Mouse (Mus musculus) lung, embryonic 14.5 days (tissue): ENCODE results near the gene Nrf1. TPM values are rescaled to one million over a fixed set of nuclear protein-coding genes. Genes with fewer than 3 reads are reported as not detected.

ENCODE experiments used
- ATAC-seq: fragments of 200-750 bp; cut with Nextera tagmentation; 2 replicates; pipeline ENCODE4 v1.8.0; 2017; ENCODE audit warnings: mild to moderate bottlenecking, moderate TSS enrichment, moderate library complexity; ENCODE audit not compliant: insufficient read depth
- DNase-seq: peaks from one replicate; pipeline ENCODE4 v3.0.0-alpha.2; 2015
- H3K27ac ChIP-seq: fragments of 300-500 bp; sonication (generic); 2 replicates; pipeline ENCODE4 v1.5.1; 2014; ENCODE audit warnings: low read depth, mild to moderate bottlenecking, moderate library complexity
- H3K27me3 ChIP-seq: fragments of 300-500 bp; sonication (generic); 2 replicates; pipeline ENCODE4 v1.6.1; 2014; ENCODE audit warnings: low read length, control low read depth; ENCODE audit not compliant: insufficient read depth
- H3K36me3 ChIP-seq: fragments of 300-500 bp; sonication (generic); 2 replicates; pipeline ENCODE4 v1.6.1; 2014; ENCODE audit warnings: control low read depth; ENCODE audit not compliant: insufficient read depth
- H3K4me1 ChIP-seq: fragments of 300-500 bp; sonication (generic); 2 replicates; pipeline ENCODE4 v1.6.1; 2014; ENCODE audit warnings: antibody characterized with exemption, control low read depth; ENCODE audit not compliant: insufficient read depth
- H3K4me2 ChIP-seq: fragments of 300-500 bp; sonication (generic); 2 replicates; pipeline ENCODE4 v1.6.1; 2014; ENCODE audit warnings: mild to moderate bottlenecking
- H3K4me3 ChIP-seq: fragments of 300-500 bp; sonication (generic); 2 replicates; pipeline ENCODE4 v1.5.1; 2014; ENCODE audit warnings: low read depth, low read length
- H3K9ac ChIP-seq: fragments of 300-500 bp; sonication (generic); 2 replicates; pipeline ENCODE4 v1.6.1; 2014
- H3K9me3 ChIP-seq: fragments of 300-500 bp; sonication (generic); 2 replicates; pipeline ENCODE4 v1.6.1; 2016; ENCODE audit warnings: low read depth, low read length, control low read depth
- CTCF ChIP-seq: IDR thresholded peaks from 2 replicates; pipeline ENCODE4 v1.5.1; 2016; ENCODE audit warnings: antibody characterized with exemption, low read depth
- WGBS: fragments of 180-500 bp; shearing (Covaris S2); extraction: QIAGEN DNeasy Blood & Tissue Kit; methylation state at CpG from one replicate; pipeline ENCODE4 v1.1.7; 2014; 5-methylcytosine and 5-hydroxymethylcytosine counted together
- polyA plus RNA-seq: library from polyadenylated mRNA; unstranded; fragments of >200 nt; fragmentation: Nextera tagmentation; extraction: Ambion mirVana; gene quantifications from 2 replicates; pipeline ENCODE4 v1.2.1, GENCODE M21; 2014

The Nrf1 gene
- polyA plus RNA-seq, 1 experiment from 2014 or later, result 78.0 TPM

DNA sequence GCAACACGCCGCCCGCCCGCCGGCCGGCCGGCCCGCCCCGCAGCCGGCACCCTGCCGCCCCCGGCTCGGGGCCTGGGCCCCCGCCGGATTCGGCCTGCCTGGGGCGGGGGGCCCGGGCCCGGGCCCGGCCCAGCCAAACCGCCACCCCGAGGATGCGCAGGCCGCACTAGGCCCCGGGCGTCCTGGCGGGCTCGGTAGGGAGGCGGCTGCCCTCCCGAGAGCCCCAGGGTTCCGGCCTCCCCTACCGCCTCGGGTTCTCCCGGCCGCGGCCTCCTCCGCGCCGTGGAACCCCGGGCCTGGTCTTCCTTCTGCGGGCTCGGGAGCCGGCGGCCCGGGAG is 344 bp downstream of the Nrf1 start:
- ATAC-seq (peak; percentile 88; the same call in 1 of the 2 replicates), DNase-seq (no peak)
- Histone ChIP-seq H3K36me3 (peaks cover 7% of the 10 kb centered on the region; the same call in 1 of the 2 replicates), H3K9ac (peak overlapping the region; percentile 99), H3K4me1 (no peaks in the 10 kb centered on the region; the same call in none of the 2 replicates), H3K9me3 (no peaks in the 10 kb centered on the region), H3K4me2 (peak overlapping the region; percentile 83), H3K27me3 (no peaks in the 10 kb centered on the region), H3K27ac (peak overlapping the region; percentile 99), H3K4me3 (peak overlapping the region; percentile 97)
- 1% methylated on average over 32 of the region's 45 CpGs for WGBS
- TF ChIP-seq CTCF, result no peak

DNA sequence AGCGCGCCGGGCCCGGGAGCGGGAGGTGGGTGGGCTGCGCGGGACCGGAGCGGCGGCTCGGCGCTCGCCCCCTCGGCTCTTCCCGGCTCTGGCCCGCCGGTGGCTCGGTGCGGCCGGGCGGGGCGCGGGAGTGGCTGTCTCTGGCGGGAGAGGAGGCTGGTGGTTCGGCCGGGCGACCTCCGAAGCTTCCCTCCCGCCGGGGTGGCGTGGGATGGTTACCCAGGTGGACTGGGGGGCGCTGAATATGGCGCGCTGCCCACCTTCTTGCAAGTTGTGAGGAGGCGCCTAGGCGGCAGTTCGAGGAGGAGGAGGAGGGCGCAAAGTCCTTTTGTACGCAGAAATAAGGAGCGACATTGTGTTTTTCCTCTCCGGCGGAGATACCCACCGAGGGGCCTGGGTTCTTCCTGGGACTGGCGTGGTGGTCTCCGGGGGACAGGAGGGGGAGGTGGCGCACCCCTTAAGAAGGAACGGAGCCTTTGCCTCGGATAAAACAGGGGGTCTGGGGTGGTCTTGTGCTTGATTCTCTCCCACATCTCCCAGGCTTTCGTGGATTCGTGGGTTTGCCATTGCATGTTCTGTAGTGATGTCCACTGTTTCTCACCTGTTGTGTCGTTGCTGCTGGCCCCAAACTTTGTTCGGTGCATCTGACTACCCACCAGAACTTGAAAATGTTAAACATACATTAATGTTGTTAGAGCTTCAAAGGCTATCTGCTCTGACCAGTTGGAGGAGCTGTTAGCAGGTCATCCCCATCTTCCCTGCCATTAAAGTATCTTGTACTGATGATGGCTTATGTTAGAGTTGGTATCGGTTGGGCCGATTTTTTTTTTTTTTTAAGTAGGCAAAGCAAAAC is 939 bp downstream of the Nrf1 start:
- TF ChIP-seq CTCF, result peak; percentile 18
- under 1% methylated on average over 51 of the region's 54 CpGs for WGBS
- H3K36me3 ChIP-seq, result peaks cover 7% of the 10 kb centered on the region; the same call in 1 of the 2 replicates
- H3K9ac ChIP-seq, result peak overlapping the region; percentile 99
- peak overlapping the region; percentile 83 for H3K4me2 ChIP-seq
- ATAC-seq, result peak; percentile 65
- H3K27ac ChIP-seq, result peak overlapping the region; percentile 99
- DNase-seq, result peak; percentile 67
- no peaks in the 10 kb centered on the region; the same call in none of the 2 replicates for H3K4me1 ChIP-seq
- H3K4me3 ChIP-seq, result peak overlapping the region; percentile 97
- no peaks in the 10 kb centered on the region for H3K9me3 ChIP-seq
- no peaks in the 10 kb centered on the region for H3K27me3 ChIP-seq

DNA sequence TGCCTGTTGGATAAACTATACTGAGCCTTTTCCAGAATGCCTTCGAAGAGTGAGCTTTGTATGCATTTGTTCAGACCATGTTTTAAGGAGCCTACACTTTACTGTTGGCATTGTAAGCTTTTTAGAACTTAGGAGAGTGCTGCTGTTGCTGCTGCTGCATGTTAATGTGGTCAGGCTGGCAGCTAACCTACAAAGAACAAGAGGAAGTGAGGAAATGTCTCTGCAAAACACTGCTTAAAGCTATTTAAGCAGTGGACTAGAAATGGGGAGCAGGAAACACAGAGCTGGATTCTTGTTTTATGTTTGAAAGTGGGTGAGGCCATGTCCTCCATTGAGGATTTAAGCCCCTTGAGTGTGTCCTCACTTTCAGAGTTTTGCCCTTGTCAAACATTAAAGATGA is 5.3 kb downstream of the Nrf1 start:
- WGBS, result 90% methylated on average over 1 of the region's 1 CpGs
- Histone ChIP-seq H3K27me3 (no peaks in the 10 kb centered on the region), H3K27ac (no peak overlapping the region), H3K36me3 (peaks cover 9% of the 10 kb centered on the region; the same call in 1 of the 2 replicates), H3K4me3 (no peak overlapping the region), H3K4me2 (no peak overlapping the region), H3K4me1 (no peaks in the 10 kb centered on the region; the same call in 1 of the 2 replicates), H3K9ac (no peak overlapping the region), H3K9me3 (no peaks in the 10 kb centered on the region)
- no peak for DNase-seq
- TF ChIP-seq CTCF, result no peak
- ATAC-seq, result no peak

DNA sequence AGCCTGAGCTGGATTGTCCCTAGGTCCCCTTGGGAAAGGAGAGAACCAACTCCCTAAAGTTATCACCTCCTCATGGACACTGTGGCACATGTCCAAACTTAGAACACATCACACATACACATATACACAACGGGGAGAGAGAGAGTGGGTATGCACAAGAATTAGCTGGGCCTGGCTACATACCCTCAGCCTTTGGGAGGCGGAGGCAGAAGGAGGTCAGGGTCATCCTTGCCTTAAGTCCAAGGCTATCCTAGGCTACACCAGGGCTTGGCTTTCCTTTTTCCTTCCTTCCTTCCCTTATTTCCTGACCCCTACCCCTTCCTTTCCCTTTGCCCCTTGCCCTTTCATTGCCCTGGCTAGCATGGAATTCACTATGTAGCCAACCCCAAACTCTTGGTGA is 14.8 kb downstream of the Nrf1 start:
- H3K36me3 ChIP-seq, result no peaks in the 10 kb centered on the region; the same call in 1 of the 2 replicates
- H3K27me3 ChIP-seq, result no peaks in the 10 kb centered on the region
- H3K4me1 ChIP-seq, result no peaks in the 10 kb centered on the region
- no peak overlapping the region for H3K4me2 ChIP-seq
- DNase-seq, result no peak
- ATAC-seq, result no peak
- H3K27ac ChIP-seq, result no peak overlapping the region
- no peaks in the 10 kb centered on the region for H3K9me3 ChIP-seq
- H3K9ac ChIP-seq, result no peak overlapping the region
- no peak overlapping the region for H3K4me3 ChIP-seq
- no peak for TF ChIP-seq CTCF
- WGBS, result 89% methylated on average over 2 of the region's 2 CpGs

DNA sequence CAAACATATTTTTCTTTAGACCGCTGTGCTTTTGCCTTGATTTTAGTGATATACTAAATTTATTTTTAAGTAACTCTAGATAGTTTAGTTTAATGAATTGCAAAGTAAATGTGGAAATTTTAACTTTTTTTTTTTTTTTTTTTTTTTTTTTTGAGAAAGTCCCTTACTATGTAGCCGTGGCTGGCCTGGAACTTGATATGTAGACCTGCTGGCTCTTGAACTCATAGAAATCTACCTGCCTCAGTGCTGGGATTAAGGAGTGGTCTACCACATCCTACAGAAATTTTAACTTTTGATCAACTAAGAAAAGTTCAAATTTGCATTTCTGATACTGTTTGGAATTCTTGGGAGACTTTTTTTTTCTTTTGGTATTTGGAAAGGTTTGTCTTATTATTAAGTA is 17.6 kb downstream of the Nrf1 start:
- H3K4me1 ChIP-seq, result no peaks in the 10 kb centered on the region
- no peak overlapping the region for H3K4me2 ChIP-seq
- H3K9ac ChIP-seq, result no peak overlapping the region
- H3K9me3 ChIP-seq, result no peaks in the 10 kb centered on the region
- no peak overlapping the region for H3K4me3 ChIP-seq
- ATAC-seq (no peak), DNase-seq (no peak)
- no peaks in the 10 kb centered on the region for H3K27me3 ChIP-seq
- WGBS, result 89% methylated on average over 2 of the region's 2 CpGs
- H3K36me3 ChIP-seq, result no peaks in the 10 kb centered on the region
- no peak for TF ChIP-seq CTCF
- H3K27ac ChIP-seq, result no peak overlapping the region

DNA sequence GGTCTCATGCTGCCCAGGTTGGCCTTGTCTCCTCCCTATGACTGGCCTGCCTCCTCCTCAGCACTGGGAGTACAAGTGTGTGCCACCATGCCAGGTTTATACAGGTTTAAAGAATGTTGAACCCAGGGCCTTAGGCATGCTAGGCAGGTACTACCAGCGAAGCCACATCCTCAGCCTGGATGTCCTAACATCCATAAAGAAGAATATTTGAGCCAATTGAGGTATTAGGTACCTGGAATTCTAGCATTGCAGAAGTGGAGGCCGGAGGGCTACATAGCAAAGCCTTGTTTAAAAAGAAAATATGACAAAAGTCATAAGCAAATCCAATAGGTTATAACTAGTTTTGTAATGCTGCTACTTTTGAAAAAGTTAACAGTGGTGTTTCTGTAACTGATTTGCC is 19.0 kb downstream of the Nrf1 start:
- H3K9ac ChIP-seq, result no peak overlapping the region
- H3K4me1 ChIP-seq, result no peaks in the 10 kb centered on the region
- no peak overlapping the region for H3K27ac ChIP-seq
- WGBS, result 94% methylated on average over 2 of the region's 2 CpGs
- no peak for TF ChIP-seq CTCF
- H3K9me3 ChIP-seq, result no peaks in the 10 kb centered on the region
- ATAC-seq, result no peak
- no peaks in the 10 kb centered on the region for H3K36me3 ChIP-seq
- no peaks in the 10 kb centered on the region for H3K27me3 ChIP-seq
- no peak overlapping the region for H3K4me2 ChIP-seq
- no peak overlapping the region for H3K4me3 ChIP-seq
- DNase-seq, result no peak

DNA sequence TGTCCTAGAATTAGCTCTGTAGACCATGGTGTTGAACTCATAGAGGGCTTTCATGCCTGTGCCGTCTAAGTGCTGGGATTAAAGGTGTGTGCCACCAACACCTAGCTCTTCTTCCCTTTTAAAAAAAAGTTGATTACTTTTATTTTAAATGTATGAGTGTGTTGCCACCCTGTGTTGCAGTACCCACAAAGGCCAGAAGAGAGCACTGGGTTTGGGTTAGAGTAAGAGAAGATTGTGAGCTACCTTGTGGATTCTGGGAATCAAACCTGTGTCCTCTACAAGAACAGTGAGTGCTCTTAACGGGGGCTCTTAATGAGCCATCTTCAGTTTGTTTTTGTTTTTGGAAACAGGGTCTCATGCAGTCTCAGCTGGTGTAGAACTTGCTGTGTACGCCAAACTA is 24.7 kb downstream of the Nrf1 start:
- Histone ChIP-seq H3K9ac (no peak overlapping the region), H3K4me2 (no peak overlapping the region), H3K27me3 (no peaks in the 10 kb centered on the region), H3K36me3 (no peaks in the 10 kb centered on the region), H3K27ac (no peak overlapping the region), H3K4me1 (no peaks in the 10 kb centered on the region), H3K9me3 (no peaks in the 10 kb centered on the region), H3K4me3 (no peak overlapping the region)
- peak; percentile 25; the same call in 1 of the 2 replicates for TF ChIP-seq CTCF
- DNase-seq (no peak), ATAC-seq (no peak)
- 85% methylated on average over 3 of the region's 3 CpGs for WGBS
